Mouse (Mus musculus) ES-Bruce4 (cell line): ENCODE results near the gene Opa3.

Experiments
- CTCF ChIP-seq: IDR thresholded peaks from one replicate; pipeline ENCODE4 v1.8.1; 2011; ENCODE audit warnings: low read depth, low read length
- POLR2A ChIP-seq: IDR thresholded peaks from one replicate; pipeline ENCODE4 v1.8.1; 2011; ENCODE audit warnings: low read length; ENCODE audit not compliant: insufficient read depth

DNA sequence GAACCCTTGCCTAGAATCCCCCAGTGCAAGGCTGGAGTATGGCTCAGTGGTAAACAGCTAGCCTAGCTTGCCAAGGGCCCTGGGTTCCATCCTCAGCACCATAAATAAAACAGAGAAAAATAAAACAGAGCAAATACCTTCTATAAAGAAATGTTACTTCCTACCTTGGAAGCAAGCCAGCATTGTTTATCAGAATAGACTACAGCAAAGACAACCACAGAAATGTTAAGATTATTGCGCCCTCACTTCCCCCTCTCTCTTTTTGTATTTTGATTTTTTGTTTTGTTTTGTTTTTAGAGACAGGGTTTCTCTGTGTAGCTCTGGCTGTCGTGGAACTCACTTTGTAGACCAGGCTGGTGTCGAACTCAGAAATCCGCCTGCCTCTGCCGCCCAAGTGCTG lies 69.7 kb downstream of the Opa3 start:
- TF ChIP-seq POLR2A (no peak), CTCF (no peak)
